Mouse (Mus musculus): Measurements from ENCODE around the gene Pcbd1. TPM values are rescaled to one million over a fixed set of nuclear protein-coding genes. Genes with fewer than 3 reads are reported as not detected.

Gene Pcbd1
- polyA plus RNA-seq (2015; fragmentation: Nextera tagmentation; extraction: Ambion mirVana), result 356 and 370 TPM in 2 replicates

DNA sequence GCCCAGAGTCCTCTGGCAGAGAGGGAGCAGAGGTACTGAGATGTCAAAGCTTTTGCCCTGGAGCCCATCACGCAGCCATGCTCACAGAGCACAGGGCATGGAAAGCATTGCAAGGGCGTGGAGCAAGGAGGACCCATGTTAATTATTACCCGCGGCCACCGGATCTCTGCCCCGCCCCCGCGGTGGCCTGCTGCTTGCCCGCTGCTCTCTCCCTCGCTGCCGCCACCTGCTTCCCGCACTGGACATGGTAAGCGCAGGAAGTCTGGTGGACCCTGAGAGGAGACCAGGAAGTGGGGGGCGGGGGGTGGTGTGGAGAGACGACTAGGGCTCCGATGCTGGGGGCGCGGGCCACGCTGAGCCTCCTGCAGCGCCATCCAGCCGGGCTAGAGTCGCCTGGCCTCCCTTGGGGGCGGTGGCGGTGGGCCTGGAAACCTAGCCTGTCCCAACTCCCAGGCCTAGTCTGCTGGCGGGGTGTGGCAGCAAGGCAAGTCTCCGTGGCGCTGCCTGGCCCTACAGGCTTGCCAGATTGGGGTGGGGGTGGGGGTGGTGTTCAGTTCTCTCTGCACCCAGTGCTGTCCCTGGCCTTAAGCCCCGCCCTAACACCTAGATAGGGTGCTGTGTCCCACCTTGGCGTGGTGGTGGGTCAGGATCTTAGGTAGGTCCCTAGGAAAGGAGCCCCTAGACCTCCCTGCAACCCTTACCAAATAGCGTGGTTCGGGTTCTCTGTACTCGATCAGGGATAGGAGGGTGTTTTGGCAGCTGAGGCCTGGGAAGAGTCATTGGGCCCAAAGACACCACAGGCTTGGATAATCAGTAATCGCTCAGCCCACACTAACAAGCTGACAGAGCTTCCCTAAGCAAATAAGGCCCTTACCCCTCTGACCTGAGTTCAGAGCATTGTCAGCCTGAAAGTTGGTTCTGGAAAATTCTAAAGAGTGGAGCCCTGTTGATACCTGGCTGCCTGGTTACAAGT lies at the start of gene Pcbd1:
Gene Pcbd1 (plus strand): TSS at position 162 of the 973 bp plus-strand sequence.
- Histone ChIP-seq H3K36me3 (ENCODE audit: insufficient read depth, low read length) (no peaks in the 10 kb centered on the region), H3K27me3 (ENCODE audit: insufficient read depth, low read length) (no peaks in the 10 kb centered on the region), H3K4me1 (replicated peaks; ENCODE audit: insufficient read depth, low read length) (no peaks in the 10 kb centered on the region), H3K27ac (peak within 1 kb of the TSS; percentile 93), H3K4me2 (ENCODE audit: low read length) (peak within 1 kb of the TSS; percentile 84), H3K4me3 (replicated peaks; ENCODE audit: low read depth, low read length) (peak within 1 kb of the TSS; percentile 43), H3K9me3 (replicated peaks; ENCODE audit: low read length) (no peaks in the 10 kb centered on the region), H3K9ac (ENCODE audit: low read depth, low read length) (peak within 1 kb of the TSS; percentile 80)
- WGBS, result 9% methylated on average over 33 of the region's 33 CpGs
- TF ChIP-seq CTCF (IDR thresholded peaks at IDR 0.05; ENCODE audit: low read depth), result peak; percentile 59
- peak; percentile 88 for DNase-seq (ENCODE audit: low spot score)
- peak; percentile 87 for ATAC-seq (replicated peaks; ENCODE audit: low FRiP score, low read depth)

DNA sequence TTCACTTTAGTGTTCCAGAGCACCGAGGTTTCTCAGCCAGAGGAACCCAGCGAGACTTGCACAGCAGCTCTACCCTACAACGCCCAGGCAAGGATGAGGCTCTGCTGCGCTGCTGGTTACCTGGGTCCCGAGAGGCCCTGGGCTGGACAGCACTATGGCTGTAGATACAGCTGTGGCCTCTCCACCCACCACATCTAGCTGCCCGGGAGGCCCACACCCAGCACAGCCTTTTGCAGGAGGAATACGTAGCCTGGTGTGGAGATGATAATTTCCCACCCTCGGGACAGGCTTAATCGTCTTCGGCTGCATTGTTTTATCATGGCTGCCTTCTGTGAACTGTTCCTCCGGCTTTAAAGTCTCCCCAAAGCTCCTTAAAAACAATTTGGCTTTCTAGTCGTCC lies 49.5 kb upstream of the Pcbd1 start:
- DNase-seq (ENCODE audit: low spot score) (no peak), ATAC-seq (replicated peaks; ENCODE audit: low FRiP score, low read depth) (no peak)
- H3K4me2 ChIP-seq (ENCODE audit: low read length), result no peak overlapping the region
- no peaks in the 10 kb centered on the region for H3K4me1 ChIP-seq (replicated peaks; ENCODE audit: insufficient read depth, low read length)
- H3K9ac ChIP-seq (ENCODE audit: low read depth, low read length), result no peak overlapping the region
- no peaks in the 10 kb centered on the region for H3K9me3 ChIP-seq (replicated peaks; ENCODE audit: low read length)
- H3K27ac ChIP-seq, result no peak overlapping the region
- TF ChIP-seq CTCF (IDR thresholded peaks at IDR 0.05; ENCODE audit: low read depth), result no peak
- H3K27me3 ChIP-seq (ENCODE audit: insufficient read depth, low read length), result no peaks in the 10 kb centered on the region
- 65% methylated on average over 12 of the region's 12 CpGs for WGBS
- H3K36me3 ChIP-seq (ENCODE audit: insufficient read depth, low read length), result no peaks in the 10 kb centered on the region
- H3K4me3 ChIP-seq (replicated peaks; ENCODE audit: low read depth, low read length), result no peak overlapping the region

DNA sequence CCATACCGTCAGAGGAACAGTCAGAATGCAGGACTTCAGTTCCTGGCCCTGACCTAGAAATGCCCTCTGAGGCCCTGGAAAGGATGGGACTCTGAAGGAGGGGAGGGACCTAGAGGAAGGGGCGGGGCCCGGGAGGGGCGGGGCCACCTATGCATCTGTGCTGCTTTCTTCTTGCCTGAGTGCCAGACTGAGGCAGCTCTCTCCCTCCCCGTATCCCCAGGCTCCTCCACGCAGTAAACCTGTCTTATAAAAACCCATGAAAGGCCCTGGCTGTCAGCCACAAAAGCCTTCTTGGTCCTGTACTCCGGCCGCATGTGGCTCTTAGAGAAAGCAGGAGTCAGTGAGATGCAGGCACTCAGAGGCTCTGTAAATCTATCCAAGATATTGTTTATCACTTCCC lies 44.0 kb upstream of the Pcbd1 start:
- H3K4me2 ChIP-seq (ENCODE audit: low read length), result no peak overlapping the region
- H3K4me3 ChIP-seq (replicated peaks; ENCODE audit: low read depth, low read length), result no peak overlapping the region
- WGBS, result 12% methylated on average over 8 of the region's 8 CpGs
- TF ChIP-seq CTCF (IDR thresholded peaks at IDR 0.05; ENCODE audit: low read depth), result no peak
- H3K36me3 ChIP-seq (ENCODE audit: insufficient read depth, low read length), result no peaks in the 10 kb centered on the region
- no peak for DNase-seq (ENCODE audit: low spot score)
- no peak for ATAC-seq (replicated peaks; ENCODE audit: low FRiP score, low read depth)
- H3K27me3 ChIP-seq (ENCODE audit: insufficient read depth, low read length), result no peaks in the 10 kb centered on the region
- no peaks in the 10 kb centered on the region for H3K4me1 ChIP-seq (replicated peaks; ENCODE audit: insufficient read depth, low read length)
- no peaks in the 10 kb centered on the region for H3K9me3 ChIP-seq (replicated peaks; ENCODE audit: low read length)
- H3K27ac ChIP-seq, result no peak overlapping the region
- no peak overlapping the region for H3K9ac ChIP-seq (ENCODE audit: low read depth, low read length)

DNA sequence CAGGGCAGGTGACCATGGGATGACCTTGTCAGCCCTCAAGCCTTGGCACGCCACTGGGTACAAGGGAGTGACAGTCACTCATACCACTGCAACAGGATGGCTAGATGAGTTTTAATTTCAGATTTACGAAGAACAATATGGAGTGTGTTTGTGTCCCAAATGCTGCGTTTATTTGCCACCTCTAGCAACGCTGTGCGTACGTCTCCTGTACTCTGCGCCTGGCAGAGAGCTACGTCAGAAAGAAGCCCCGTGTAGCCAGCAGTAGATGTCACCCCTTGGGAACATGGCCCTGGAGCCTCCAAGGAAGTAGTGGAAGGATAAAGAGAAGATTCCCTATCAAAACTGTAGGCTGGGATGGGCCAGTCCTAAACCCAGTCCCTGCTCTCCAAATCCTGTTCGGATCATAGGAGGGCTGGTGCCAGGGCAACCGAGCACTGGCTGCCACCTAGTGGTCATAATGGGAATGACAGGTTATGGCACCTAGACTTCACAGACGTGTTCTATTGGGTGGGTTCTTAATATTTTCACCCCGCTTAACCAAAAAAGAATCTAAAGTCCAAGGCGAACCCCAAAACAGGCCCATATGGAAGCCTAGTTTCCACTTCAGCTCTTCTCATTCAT lies 37.0 kb upstream of the Pcbd1 start:
- Histone ChIP-seq H3K4me3 (replicated peaks; ENCODE audit: low read depth, low read length) (no peak overlapping the region), H3K27me3 (ENCODE audit: insufficient read depth, low read length) (no peaks in the 10 kb centered on the region), H3K36me3 (ENCODE audit: insufficient read depth, low read length) (no peaks in the 10 kb centered on the region), H3K4me1 (replicated peaks; ENCODE audit: insufficient read depth, low read length) (no peaks in the 10 kb centered on the region), H3K9me3 (replicated peaks; ENCODE audit: low read length) (no peaks in the 10 kb centered on the region), H3K27ac (no peak overlapping the region), H3K4me2 (ENCODE audit: low read length) (no peak overlapping the region), H3K9ac (ENCODE audit: low read depth, low read length) (no peak overlapping the region)
- DNase-seq (ENCODE audit: low spot score) (peak; percentile 86), ATAC-seq (replicated peaks; ENCODE audit: low FRiP score, low read depth) (no peak)
- peak; percentile 99 for TF ChIP-seq CTCF (IDR thresholded peaks at IDR 0.05; ENCODE audit: low read depth)
- WGBS, result 58% methylated on average over 14 of the region's 14 CpGs

DNA sequence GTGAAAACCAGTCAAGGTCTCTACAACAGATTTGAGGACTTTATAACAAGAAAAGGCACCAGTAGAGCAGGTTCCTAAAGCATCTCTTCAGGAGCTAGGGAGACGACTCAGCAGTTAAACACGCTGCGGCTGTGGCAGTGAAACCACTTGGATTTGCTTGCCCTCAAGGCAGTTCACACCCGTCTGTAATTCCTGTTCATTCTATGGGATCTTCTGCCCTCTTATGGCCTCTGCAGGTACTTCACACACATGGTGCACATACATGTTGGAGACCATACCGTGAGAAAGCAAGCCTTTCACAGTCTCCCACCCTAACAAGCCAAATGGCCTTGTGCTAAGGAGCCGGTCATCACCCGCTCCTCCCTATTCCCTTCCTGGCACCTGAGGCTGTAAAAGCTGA lies 32.5 kb upstream of the Pcbd1 start:
- ATAC-seq (replicated peaks; ENCODE audit: low FRiP score, low read depth), result no peak
- Histone ChIP-seq H3K9me3 (replicated peaks; ENCODE audit: low read length) (no peaks in the 10 kb centered on the region), H3K27ac (no peak overlapping the region), H3K4me3 (replicated peaks; ENCODE audit: low read depth, low read length) (no peak overlapping the region), H3K4me1 (replicated peaks; ENCODE audit: insufficient read depth, low read length) (0 out of 2 replicates have a peak, but pooled peaks cover 7% of the 10 kb centered on the region), H3K9ac (ENCODE audit: low read depth, low read length) (no peak overlapping the region), H3K27me3 (ENCODE audit: insufficient read depth, low read length) (no peaks in the 10 kb centered on the region), H3K36me3 (ENCODE audit: insufficient read depth, low read length) (no peaks in the 10 kb centered on the region), H3K4me2 (ENCODE audit: low read length) (no peak overlapping the region)
- 90% methylated on average over 7 of the region's 7 CpGs for whole genome bisulfite sequencing
- no peak for TF ChIP-seq CTCF (IDR thresholded peaks at IDR 0.05; ENCODE audit: low read depth)
- DNase-seq (ENCODE audit: low spot score), result no peak

DNA sequence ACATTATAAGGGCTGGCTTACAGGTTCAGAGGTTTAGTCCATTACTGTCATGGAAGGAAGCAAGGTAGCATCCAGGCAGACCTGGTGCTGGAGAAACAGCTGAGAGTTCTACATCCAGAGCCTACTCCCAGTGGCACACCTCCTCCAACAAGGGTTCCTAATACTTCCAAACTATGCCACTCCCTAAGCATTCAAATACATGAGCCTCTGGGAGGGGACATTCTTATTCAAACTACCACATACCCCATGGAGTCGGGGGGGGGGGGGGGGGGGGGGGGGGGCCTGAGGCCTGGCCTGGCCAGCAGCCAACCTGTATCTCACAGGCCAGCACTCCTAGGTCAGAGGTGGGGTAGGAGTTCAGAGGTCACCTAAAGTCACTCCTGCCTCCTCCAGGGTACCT lies 30.0 kb upstream of the Pcbd1 start:
- 13% methylated on average over 1 of the region's 1 CpGs for WGBS
- H3K36me3 ChIP-seq (ENCODE audit: insufficient read depth, low read length), result no peaks in the 10 kb centered on the region
- no peak overlapping the region for H3K27ac ChIP-seq
- H3K4me2 ChIP-seq (ENCODE audit: low read length), result no peak overlapping the region
- no peak for DNase-seq (ENCODE audit: low spot score)
- no peak for TF ChIP-seq CTCF (IDR thresholded peaks at IDR 0.05; ENCODE audit: low read depth)
- H3K9me3 ChIP-seq (replicated peaks; ENCODE audit: low read length), result no peaks in the 10 kb centered on the region
- H3K9ac ChIP-seq (ENCODE audit: low read depth, low read length), result no peak overlapping the region
- H3K4me1 ChIP-seq (replicated peaks; ENCODE audit: insufficient read depth, low read length), result 0 out of 2 replicates have a peak, but pooled peaks cover 7% of the 10 kb centered on the region
- H3K27me3 ChIP-seq (ENCODE audit: insufficient read depth, low read length), result no peaks in the 10 kb centered on the region
- H3K4me3 ChIP-seq (replicated peaks; ENCODE audit: low read depth, low read length), result no peak overlapping the region
- no peak for ATAC-seq (replicated peaks; ENCODE audit: low FRiP score, low read depth)
